Mouse (Mus musculus): Measurements from ENCODE around the gene Ttc3. TPM values are rescaled to one million over a fixed set of nuclear protein-coding genes. Genes with fewer than 3 reads are reported as not detected.
"Not testable (repeated sequence)": the region's sequence is repeated elsewhere in the genome, so short reads cannot be mapped to it uniquely, and the experiment has no call there.

Ttc3 gene
- polyA plus RNA-seq, 1 experiment: 7.4 TPM

- Histone ChIP-seq H3K4me3 (ENCODE audit: low read depth, low read length) (no peak overlapping the region), H3K27ac (ENCODE audit: insufficient read depth, low read depth, low read length) (no peak overlapping the region), H3K4me1 (ENCODE audit: control insufficient read depth, insufficient read depth, insufficient read length, low read length) (0 out of 2 replicates have a peak, but pooled peaks cover 2% of the 10 kb centered on the region), H3K27me3 (ENCODE audit: control insufficient read depth, insufficient read depth, low read length) (no peaks in the 10 kb centered on the region), H3K36me3 (ENCODE audit: control insufficient read depth, insufficient read depth, low read length) (peaks cover 29% of the 10 kb centered on the region)
- TF ChIP-seq CTCF (IDR thresholded peaks at IDR 0.05; ENCODE audit: extremely low read depth, insufficient read length, insufficient replicate concordance, low read depth, low read length) (no peak), POLR2A (IDR thresholded peaks at IDR 0.05; ENCODE audit: low read depth, low read length) (no peak)
- 82% methylated on average over 4 of the region's 4 CpGs for WGBS
Observed at GRCm38 (mm10) chr16:94454146-94454545, 83.7 kb downstream of the Ttc3 start.

- Histone ChIP-seq H3K27ac (ENCODE audit: insufficient read depth, low read depth, low read length) (no peak overlapping the region), H3K36me3 (ENCODE audit: control insufficient read depth, insufficient read depth, low read length) (peaks cover 57% of the 10 kb centered on the region), H3K4me1 (ENCODE audit: control insufficient read depth, insufficient read depth, insufficient read length, low read length) (no peaks in the 10 kb centered on the region), H3K27me3 (ENCODE audit: control insufficient read depth, insufficient read depth, low read length) (no peaks in the 10 kb centered on the region), H3K4me3 (ENCODE audit: low read depth, low read length) (no peak overlapping the region)
- WGBS: 87% methylated on average over 3 of the region's 3 CpGs
- no peak for TF ChIP-seq POLR2A (IDR thresholded peaks at IDR 0.05; ENCODE audit: low read depth, low read length)
- TF ChIP-seq CTCF (IDR thresholded peaks at IDR 0.05; ENCODE audit: extremely low read depth, insufficient read length, insufficient replicate concordance, low read depth, low read length): no peak
Observed at GRCm38 (mm10) chr16:94464067-94464466, 93.6 kb downstream of the Ttc3 start.

- Histone ChIP-seq H3K4me3 (ENCODE audit: low read depth, low read length) (no peak overlapping the region), H3K27me3 (ENCODE audit: control insufficient read depth, insufficient read depth, low read length) (no peaks in the 10 kb centered on the region), H3K4me1 (ENCODE audit: control insufficient read depth, insufficient read depth, insufficient read length, low read length) (no peaks in the 10 kb centered on the region), H3K36me3 (ENCODE audit: control insufficient read depth, insufficient read depth, low read length) (peaks cover 44% of the 10 kb centered on the region), H3K27ac (ENCODE audit: insufficient read depth, low read depth, low read length) (no peak overlapping the region)
- WGBS: 77% methylated on average over 4 of the region's 4 CpGs
- TF ChIP-seq CTCF (IDR thresholded peaks at IDR 0.05; ENCODE audit: extremely low read depth, insufficient read length, insufficient replicate concordance, low read depth, low read length) (no peak), POLR2A (IDR thresholded peaks at IDR 0.05; ENCODE audit: low read depth, low read length) (no peak)
Observed at GRCm38 (mm10) chr16:94465900-94466299, 95.5 kb downstream of the Ttc3 start.

- H3K4me3 ChIP-seq (ENCODE audit: low read depth, low read length); H3K27ac ChIP-seq (ENCODE audit: insufficient read depth, low read depth, low read length); H3K4me1 ChIP-seq (ENCODE audit: control insufficient read depth, insufficient read depth, insufficient read length, low read length); H3K27me3 ChIP-seq (ENCODE audit: control insufficient read depth, insufficient read depth, low read length): not testable (repeated sequence)
- peaks cover 40% of the 10 kb centered on the region for H3K36me3 ChIP-seq (ENCODE audit: control insufficient read depth, insufficient read depth, low read length)
- WGBS: 96% methylated on average over 7 of the region's 7 CpGs
Observed at GRCm38 (mm10) chr16:94466317-94466716, 95.9 kb downstream of the Ttc3 start.

GRCm38 (mm10) chr16:94467337-94468055, 97.1 kb downstream of the Ttc3 start:
- no peak overlapping the region for H3K27ac ChIP-seq (ENCODE audit: insufficient read depth, low read depth, low read length)
- H3K27me3 ChIP-seq (ENCODE audit: control insufficient read depth, insufficient read depth, low read length): no peaks in the 10 kb centered on the region
- TF ChIP-seq POLR2A (IDR thresholded peaks at IDR 0.05; ENCODE audit: low read depth, low read length) (no peak), CTCF (IDR thresholded peaks at IDR 0.05; ENCODE audit: extremely low read depth, insufficient read length, insufficient replicate concordance, low read depth, low read length) (no peak)
- H3K36me3 ChIP-seq (ENCODE audit: control insufficient read depth, insufficient read depth, low read length): peaks cover 31% of the 10 kb centered on the region
- H3K4me1 ChIP-seq (ENCODE audit: control insufficient read depth, insufficient read depth, insufficient read length, low read length): no peaks in the 10 kb centered on the region
- H3K4me3 ChIP-seq (ENCODE audit: low read depth, low read length): no peak overlapping the region
- 89% methylated on average over 11 of the region's 11 CpGs for WGBS

- WGBS: 96% methylated on average over 2 of the region's 2 CpGs
- H3K36me3 ChIP-seq (ENCODE audit: control insufficient read depth, insufficient read depth, low read length): peaks cover 26% of the 10 kb centered on the region
- H3K27ac ChIP-seq (ENCODE audit: insufficient read depth, low read depth, low read length): no peak overlapping the region
- no peak for TF ChIP-seq POLR2A (IDR thresholded peaks at IDR 0.05; ENCODE audit: low read depth, low read length)
- no peak for TF ChIP-seq CTCF (IDR thresholded peaks at IDR 0.05; ENCODE audit: extremely low read depth, insufficient read length, insufficient replicate concordance, low read depth, low read length)
- H3K27me3 ChIP-seq (ENCODE audit: control insufficient read depth, insufficient read depth, low read length): no peaks in the 10 kb centered on the region
- H3K4me3 ChIP-seq (ENCODE audit: low read depth, low read length): no peak overlapping the region
- no peaks in the 10 kb centered on the region for H3K4me1 ChIP-seq (ENCODE audit: control insufficient read depth, insufficient read depth, insufficient read length, low read length)
Observed at GRCm38 (mm10) chr16:94468391-94468790, 98.0 kb downstream of the Ttc3 start.

GRCm38 (mm10) chr16:94472515-94472951, 102.1 kb downstream of the Ttc3 start:
- 51% methylated on average over 8 of the region's 8 CpGs for WGBS
- Histone ChIP-seq H3K36me3 (ENCODE audit: control insufficient read depth, insufficient read depth, low read length) (peaks cover 14% of the 10 kb centered on the region), H3K27ac (ENCODE audit: insufficient read depth, low read depth, low read length) (no peak overlapping the region), H3K4me1 (ENCODE audit: control insufficient read depth, insufficient read depth, insufficient read length, low read length) (no peaks in the 10 kb centered on the region), H3K27me3 (ENCODE audit: control insufficient read depth, insufficient read depth, low read length) (no peaks in the 10 kb centered on the region), H3K4me3 (ENCODE audit: low read depth, low read length) (no peak overlapping the region)
- TF ChIP-seq CTCF (IDR thresholded peaks at IDR 0.05; ENCODE audit: extremely low read depth, insufficient read length, insufficient replicate concordance, low read depth, low read length): no peak
- no peak for TF ChIP-seq POLR2A (IDR thresholded peaks at IDR 0.05; ENCODE audit: low read depth, low read length)
